Mouse (Mus musculus) megakaryocyte, embryonic 14.5 days (primary cell): ENCODE measurements around the gene Gm21119. TPM values are rescaled to one million over a fixed set of nuclear protein-coding genes. Genes with fewer than 3 reads are reported as not detected.
"Not testable (repeated sequence)": the region's sequence is repeated elsewhere in the genome, so short reads cannot be mapped to it uniquely, and the experiment has no call there.

Source experiments
- H3K27me3 ChIP-seq: replicated peaks from 2 replicates; pipeline ENCODE3; 2012; ENCODE audit warnings: inconsistent platforms
- H3K36me3 ChIP-seq: replicated peaks from 2 replicates; pipeline ENCODE3; 2012; ENCODE audit warnings: low read length, inconsistent platforms, mixed read lengths
- H3K4me1 ChIP-seq: 2 replicates; pipeline ENCODE4 v1.6.1; 2012; ENCODE audit warnings: inconsistent platforms
- H3K4me3 ChIP-seq: replicated peaks from 2 replicates; pipeline ENCODE3; 2012; ENCODE audit warnings: moderate library complexity, mild to moderate bottlenecking, inconsistent platforms
- H3K9me3 ChIP-seq: 2 replicates; pipeline ENCODE4 v1.6.1; 2012; ENCODE audit warnings: inconsistent platforms
- polyA plus RNA-seq: library from polyadenylated mRNA; stranded (reverse); fragments of >175 nt; gene quantifications from 2 replicates; pipeline ENCODE4 v1.2.3, GENCODE M21; 2012; ENCODE audit warnings: low replicate concordance; ENCODE audit not compliant: insufficient read depth

The Gm21119 gene
- polyA plus RNA-seq, 1 experiment = 0.07 TPM

DNA sequence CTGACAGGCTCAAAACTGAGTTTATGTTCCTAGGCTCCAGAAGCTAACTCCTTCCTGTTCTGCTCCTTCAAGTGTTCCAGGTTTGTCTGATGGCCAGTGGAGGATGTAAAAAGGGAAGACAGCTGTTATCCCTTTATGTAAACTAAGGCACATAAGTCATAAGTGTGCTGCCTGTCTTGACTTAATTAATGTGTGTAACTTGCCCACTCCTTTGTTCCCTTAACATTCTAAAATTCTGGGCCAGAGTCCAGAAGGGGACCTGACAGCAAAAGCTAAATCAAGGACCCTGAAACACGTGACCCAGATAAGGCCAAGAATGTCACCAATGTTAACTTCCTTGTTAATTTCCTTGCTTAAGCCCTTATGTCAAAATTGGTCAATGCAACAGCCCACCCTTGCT is 3.9 kb upstream of the Gm21119 start:
- H3K4me3 ChIP-seq, H3K36me3 ChIP-seq, H3K4me1 ChIP-seq, H3K27me3 ChIP-seq, H3K9me3 ChIP-seq: not testable (repeated sequence)

DNA sequence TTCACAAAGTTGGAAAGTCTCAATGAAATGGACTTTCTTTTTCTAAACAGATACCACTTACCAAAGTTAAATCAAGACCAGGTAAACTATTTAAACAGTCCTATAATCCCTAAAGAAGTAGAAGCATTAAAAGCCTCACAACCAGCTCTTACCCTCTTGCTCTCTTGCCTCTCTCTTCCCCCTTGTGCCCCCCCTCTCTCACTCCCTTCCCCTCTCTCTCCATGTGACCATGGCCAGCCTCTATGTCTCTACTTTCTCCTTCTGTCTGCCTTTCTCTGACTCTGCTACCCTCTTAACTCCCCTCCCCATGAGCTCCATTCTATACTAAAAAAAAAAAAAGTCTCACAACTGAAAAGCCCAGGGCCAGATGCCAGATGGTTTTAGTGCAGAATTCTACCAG is 2.0 kb upstream of the Gm21119 start:
- not testable (repeated sequence) for H3K4me3 ChIP-seq, H3K4me1 ChIP-seq, H3K36me3 ChIP-seq, H3K9me3 ChIP-seq, H3K27me3 ChIP-seq

DNA sequence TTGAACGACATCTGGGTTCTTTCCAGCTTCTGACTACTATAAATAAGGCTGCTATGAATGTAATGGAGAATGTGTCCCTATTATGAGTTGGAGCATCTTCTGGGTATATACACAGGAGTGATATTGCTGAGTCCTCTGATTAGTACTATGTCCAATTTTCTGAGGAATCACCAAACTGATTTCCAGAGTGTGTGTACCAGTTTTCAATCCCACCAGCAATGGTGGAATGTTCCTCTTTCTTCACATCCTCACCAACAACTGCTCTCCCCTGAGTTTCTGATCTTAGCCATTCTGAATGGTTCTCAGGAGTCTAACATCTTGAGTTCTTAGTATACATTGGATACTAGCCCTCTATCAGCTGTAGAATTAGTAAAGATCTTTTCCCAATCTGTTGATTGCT is 16.0 kb downstream of the Gm21119 start:
- H3K4me1 ChIP-seq, H3K4me3 ChIP-seq, H3K9me3 ChIP-seq, H3K27me3 ChIP-seq, H3K36me3 ChIP-seq: not testable (repeated sequence)

- not testable (repeated sequence) for H3K4me3 ChIP-seq, H3K27me3 ChIP-seq, H3K9me3 ChIP-seq, H3K36me3 ChIP-seq, H3K4me1 ChIP-seq
Measured at GRCm38 (mm10) chr8:20637931-20638330, 23.2 kb downstream of the Gm21119 start.

DNA sequence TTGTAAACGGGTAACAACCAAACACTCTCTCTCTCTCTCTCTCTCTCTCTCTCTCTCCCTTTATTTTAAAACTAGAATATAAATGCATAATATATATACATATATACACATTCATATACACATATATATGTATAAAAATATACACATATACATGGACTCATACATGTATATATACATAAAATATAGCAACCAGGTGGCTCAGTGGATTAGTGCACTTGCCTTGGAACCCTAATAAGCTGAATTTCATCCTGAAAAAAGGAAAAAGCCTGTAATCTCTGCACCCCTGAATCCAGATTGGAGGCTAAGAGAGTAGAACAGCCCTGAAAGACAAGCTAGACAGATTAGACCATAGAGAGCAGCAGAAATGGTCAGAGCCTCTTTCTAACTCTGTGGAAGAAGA is 28.8 kb downstream of the Gm21119 start:
- not testable (repeated sequence) for H3K36me3 ChIP-seq, H3K9me3 ChIP-seq, H3K4me3 ChIP-seq, H3K4me1 ChIP-seq, H3K27me3 ChIP-seq

DNA sequence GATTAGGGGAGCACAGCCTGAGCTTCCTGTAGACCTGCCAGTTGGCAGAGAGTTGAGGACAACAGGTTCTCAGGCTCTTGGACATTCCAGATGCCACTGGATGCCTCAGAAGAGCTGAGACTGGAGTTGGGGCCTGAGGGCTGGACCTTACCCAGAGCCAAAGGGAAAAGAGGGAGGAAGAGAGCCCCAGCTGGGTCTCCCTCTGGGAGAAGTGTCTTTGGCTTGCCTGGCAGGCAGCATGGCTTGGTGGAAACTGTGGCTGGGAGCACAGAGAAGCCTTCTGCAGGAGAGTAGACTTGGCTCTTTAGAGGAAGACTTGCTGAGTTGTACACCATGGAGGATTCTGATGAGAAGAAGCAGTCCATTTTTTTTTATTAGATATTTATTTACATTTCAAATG is 38.3 kb downstream of the Gm21119 start:
- H3K27me3 ChIP-seq, H3K36me3 ChIP-seq, H3K9me3 ChIP-seq, H3K4me1 ChIP-seq, H3K4me3 ChIP-seq: not testable (repeated sequence)

DNA sequence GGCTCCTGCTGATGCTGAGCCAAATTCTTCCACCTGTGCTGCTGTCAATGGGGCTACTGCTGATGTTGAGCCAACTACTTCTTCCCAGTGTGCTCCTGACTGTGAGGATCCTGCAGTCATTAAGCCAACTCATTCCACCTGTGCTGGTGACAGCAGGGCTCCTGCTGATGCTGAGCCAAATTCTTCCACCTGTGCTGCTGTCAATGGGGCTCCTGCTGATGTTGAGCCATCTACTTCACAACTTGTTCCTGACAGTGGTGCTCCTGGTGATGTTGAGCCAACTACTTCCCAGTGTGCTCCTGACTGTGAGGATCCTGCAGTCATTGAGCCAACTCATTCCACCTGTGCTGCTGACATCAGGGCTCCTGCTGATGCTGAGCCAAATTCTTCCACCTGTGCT is 63.7 kb downstream of the Gm21119 start:
- H3K27me3 ChIP-seq, H3K9me3 ChIP-seq, H3K36me3 ChIP-seq, H3K4me3 ChIP-seq, H3K4me1 ChIP-seq: not testable (repeated sequence)
